Mouse (Mus musculus) right cerebral cortex, postnatal 25 days (tissue): Measurements from ENCODE around the gene Cbarp.

Source experiments
- DNase-seq: peaks from one replicate; pipeline ENCODE4 v3.0.0; 2022

Gene Cbarp

DNA sequence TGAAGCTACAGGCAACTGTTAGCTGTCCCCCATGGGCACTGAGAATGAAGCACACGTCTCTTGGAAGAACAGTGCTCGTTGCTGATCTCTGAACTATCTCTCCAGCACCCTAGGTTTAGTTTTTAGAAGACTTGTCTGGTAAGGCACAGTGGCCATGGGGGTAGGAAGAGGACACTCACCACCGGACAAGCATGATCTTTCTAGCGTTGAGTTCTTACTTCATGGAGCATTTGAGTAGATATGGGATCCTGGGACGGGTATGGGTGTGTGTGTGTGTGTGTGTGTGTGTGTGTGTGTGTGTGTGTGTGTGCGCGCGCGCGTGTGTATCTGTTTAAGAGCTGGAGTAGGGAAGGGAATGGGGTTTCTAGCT is at the start of gene Cbarp:
Cbarp (minus strand) TSS at position 170 of the 370 bp plus-strand sequence.
- no peak for DNase-seq

DNA sequence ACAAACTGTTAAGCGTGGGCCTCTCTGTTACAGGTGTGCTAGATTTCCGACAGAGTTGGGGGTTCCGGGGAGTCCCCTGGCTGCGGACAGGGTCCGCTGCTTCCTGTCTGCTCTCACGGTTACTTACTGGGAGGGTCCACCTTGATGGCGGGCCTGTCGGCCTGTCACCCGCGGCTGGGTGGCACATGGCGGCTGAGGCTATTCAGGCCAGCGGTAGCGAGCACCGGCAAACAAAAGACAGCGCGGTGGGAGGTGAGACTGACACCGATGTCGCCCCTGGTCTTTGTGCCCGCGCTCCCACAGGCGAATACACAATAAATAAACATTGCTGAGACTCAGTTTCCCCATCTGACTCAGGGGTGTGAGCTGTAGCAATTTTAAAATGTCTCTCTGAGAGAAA is 49.4 kb upstream of the Cbarp start:
- no peak for DNase-seq

DNA sequence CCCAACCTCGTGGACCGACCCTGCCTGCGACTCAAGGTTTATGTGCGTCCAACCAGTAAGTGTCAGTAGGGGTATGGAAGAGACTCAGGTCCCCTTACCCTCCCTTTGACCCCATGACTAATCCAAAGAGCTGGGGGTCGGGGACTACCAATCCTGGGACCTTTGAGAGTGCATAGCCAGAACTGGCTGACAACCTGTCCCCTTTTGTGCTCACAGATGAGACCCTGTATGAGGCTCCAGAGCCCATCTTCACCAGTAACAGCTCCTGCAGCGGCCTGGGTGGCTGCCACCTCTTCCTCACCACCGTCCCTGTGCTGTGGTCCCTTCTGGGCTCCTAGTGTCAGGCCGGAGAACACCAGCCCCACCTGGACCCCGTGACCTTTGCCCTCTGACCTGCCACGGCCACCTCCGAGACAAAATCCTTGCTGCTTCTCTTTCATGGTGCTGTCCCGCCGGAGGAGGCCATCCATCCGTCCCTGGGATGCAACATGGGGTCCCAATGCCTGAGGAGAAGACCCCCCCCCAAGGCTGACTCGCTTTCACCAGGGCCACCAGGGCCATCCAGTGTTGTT is 47.9 kb upstream of the Cbarp start:
- no peak for DNase-seq

DNA sequence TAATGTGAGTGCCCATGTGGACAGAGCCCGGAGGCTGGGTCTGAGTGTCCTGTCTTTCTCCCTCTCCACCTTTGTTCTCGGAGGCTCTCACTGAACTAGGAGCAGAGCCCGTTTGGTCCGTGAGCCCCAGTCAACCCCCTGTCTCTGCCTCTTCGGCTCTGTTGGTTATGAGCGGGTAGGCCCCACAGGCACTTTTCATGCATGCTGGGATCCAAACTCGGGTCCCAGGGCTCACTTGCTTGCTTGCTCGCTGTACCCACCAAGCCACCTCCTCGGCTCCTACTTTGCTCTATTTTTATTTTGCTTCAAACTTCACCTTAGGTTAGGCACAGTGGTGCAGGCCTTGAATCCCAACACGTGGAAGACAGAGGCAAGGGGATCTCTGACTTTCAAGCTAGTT is 47.1 kb upstream of the Cbarp start:
- no peak for DNase-seq

DNA sequence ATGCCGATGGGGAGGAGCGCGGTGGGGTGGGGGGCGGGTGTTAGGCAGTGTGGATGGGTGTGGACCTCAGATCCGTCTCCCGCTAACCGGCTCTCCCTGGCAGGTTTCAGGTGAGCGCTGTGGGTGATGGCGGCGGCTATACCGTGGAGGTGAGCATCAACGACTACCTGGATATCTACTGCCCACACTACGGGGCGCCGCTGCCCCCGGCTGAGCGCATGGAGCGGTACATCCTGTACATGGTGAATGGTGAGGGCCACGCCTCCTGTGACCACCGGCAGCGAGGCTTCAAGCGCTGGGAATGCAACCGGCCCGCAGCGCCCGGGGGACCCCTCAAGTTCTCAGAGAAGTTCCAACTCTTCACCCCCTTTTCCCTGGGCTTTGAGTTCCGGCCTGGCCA is 46.0 kb upstream of the Cbarp start:
- no peak for DNase-seq

DNA sequence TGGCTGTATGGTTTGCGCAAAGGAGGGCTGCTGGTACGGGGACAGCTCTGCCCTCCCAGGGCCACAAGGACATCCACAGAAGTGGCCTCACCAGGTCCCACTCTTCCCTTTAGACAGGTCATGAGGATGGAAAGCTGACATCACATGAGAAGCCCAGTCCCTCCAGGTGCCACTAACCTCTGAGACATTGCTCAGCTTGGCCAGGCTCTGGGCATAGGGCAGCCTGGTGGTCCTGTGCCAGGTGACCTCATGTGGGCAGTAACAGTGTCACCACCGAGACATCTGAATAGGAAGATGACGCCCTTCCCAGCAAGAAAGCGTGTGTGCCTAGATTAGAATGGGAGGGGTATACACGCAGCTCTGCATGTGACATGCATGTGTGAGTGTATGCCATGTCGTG is 41.9 kb upstream of the Cbarp start:
- DNase-seq, result no peak

DNA sequence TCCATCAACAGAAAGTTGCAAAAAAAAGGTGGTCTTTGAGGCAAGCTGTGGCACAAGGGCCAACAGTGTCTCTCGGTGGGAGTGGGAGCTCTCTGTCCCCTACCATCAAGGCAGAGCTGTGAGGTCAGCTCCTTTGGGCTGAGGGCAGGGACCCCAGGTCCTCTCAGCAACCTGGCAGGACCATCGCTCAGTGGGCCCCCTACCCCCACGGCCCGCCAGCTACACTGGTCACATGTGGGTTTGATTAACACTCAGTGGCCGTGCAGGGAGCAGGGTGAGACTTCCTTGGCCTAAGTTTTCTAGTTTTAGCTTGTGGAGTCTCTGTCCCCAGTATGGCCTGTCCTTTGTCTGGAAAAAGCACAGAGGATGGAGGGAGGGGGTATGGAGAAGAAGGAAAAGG is 40.2 kb upstream of the Cbarp start:
- no peak for DNase-seq

DNA sequence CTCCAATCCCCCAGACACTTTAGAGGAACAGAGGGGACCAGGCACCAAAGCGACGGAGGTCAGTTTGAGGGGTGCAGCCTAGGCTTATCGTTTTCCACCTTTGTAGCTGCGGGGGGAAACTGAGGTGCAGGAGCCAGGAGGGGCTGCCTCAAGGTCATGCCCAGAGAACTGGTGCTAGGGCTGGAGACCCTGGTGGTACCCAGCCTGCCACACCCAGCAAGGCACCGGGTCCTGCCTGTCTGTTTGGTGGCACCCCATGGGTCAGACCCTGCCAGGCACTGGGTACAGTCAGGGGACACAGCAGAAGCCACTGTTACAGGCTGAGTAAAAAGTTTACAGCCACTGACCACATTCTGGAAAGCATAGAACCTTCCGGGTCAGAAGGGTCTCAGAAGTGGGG is 39.7 kb upstream of the Cbarp start:
- no peak for DNase-seq

DNA sequence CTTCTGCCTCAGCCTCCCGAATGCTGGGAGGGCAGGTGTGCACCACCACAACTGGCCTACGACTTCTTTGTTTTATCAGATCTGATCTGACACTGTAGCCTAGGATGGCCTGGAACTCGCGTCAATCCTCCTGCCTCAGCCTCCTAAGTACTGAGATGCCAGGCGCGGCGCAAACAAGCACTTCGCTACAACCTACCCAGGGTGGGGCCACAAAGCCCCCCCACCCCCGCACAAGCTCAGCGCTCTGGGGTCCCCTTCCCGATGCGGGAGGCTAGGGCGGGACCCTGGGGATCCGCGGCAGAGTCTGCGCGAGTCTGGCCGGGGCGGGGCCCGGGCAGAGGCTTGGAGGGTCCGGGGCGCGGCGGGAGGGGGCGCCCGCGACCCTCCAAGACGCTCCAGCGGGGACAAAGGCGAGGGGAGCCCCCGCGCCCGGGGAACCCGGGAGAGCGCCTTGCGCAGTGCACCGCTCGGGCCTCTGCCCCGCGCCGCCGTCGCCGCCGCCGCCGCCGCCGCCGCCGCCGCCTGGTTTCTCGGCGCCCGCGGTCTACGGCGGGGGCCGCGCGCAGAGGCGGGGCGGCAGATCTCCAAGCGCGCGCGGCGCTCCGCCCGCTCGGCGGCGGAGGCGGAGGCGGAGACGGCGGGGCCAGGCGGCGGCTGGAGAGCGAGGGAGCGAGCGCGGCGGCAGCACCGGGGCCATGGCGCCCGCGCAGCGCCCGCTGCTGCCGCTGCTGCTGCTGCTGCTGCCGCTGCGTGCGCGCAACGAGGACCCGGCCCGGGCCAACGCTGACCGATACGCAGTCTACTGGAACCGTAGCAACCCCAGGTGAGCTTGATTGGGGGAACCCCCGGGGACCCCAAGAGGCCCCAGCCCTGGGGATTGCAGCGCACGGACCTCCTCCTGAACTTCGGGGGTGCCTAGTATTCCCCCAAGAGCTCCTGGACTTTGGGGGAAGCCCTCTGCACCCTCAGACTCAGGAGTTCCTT is 38.7 kb upstream of the Cbarp start, which contains the start of gene Efna2:
Efna2 (plus strand) TSS at position 415 of the 984 bp plus-strand sequence.
- peak; percentile 72 for DNase-seq

DNA sequence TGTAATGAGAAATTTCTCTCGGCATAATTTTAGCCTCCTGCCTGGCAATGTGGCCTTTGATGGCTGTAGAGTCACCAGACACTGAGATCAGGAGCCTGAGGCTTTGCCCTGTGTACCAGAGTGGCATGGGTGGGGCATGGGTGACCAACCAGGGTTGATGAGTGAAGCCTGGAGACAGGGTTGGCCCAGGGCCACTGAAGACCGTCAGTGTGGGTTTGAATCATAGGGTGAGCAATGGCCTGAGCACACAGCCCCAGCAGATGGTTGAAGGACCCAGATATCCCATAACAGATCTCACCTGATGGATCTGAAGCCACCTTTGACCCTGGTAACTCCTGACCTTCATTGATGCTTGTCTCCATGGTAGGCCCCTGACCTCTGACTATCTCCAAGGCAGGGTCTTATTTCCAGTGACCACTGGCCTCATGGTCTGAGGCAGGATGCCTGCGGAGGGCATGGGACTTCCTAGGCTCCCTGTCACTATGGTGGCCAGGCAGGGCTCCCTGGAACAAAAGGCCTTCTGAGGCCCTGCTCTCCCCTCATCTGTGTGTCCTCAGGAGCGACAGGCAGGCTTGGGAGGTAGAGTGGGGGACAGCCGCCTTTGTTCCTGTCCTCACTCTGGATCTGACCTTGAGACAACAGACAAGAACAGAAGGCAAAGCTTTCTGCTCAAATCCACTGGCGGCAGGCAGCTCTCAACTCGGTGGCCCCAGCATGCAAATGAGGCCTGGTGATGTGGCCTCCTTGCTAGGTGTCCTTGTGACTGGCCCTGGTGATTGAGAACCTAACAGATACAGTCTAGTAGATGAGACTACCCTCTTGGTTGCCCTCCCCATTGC is 37.0 kb upstream of the Cbarp start:
- DNase-seq, result no peak

DNA sequence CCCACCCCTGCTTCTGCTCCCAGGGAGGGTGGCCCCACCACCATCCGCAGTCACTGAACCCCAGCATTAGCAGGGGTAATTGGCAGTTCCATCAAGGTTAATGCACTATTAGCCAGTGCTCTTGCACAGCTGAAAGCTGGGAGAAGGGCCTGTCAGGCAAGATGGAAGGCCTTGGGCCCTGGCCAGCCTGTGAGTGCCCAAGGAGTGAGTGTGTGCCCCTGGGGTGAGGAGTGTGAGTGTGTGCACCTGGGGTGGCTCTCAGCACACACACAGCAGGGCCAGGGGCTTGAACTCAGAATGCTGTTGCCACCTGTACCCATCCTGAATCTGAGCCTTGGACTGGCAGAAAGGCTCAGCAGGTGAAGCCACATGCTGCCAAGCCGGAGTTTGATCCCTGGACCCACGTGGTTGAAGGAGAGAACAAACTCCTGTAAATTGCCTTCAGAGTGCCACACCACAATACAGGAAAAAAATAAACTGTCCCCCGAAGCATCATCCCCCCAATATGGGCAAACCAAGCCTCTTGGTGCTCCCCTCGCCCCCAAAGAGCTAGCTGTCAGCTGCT is 35.7 kb upstream of the Cbarp start:
- DNase-seq, result no peak

DNA sequence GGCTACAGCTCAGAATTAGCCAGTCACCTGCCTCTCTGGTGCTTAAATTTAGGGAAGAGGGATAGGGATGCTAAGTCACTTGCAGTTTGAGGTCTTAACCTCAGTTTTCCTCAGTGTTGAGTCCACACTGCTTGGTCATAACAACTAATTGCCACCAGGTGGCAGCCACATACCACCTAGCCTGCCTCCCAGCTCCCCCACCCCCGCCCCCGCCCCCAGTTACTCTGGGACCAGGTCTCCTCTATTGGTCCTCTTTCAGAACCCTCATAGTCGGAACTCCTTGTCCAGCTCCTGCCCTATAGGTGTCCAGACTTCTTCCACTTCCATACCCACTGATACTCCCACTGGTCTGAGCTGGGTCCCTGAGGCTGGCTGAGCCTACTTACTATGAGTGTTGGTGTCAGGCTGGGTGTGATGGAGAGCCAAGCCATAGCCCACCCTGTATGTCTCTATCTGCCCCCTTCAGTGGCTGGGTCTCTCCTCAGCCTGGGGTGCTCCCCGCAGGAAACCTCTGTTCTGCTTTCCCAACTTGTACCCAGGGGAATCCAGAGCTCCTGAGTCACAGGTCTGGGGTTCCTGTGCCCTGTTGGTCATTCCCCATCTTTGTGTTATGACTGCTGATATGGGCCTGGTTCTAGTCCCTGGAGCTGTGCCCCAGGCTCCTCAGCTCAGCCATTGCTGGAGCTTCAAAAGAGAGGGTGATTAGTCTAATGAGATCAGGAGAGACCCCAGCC is 35.1 kb upstream of the Cbarp start:
- no peak for DNase-seq

DNA sequence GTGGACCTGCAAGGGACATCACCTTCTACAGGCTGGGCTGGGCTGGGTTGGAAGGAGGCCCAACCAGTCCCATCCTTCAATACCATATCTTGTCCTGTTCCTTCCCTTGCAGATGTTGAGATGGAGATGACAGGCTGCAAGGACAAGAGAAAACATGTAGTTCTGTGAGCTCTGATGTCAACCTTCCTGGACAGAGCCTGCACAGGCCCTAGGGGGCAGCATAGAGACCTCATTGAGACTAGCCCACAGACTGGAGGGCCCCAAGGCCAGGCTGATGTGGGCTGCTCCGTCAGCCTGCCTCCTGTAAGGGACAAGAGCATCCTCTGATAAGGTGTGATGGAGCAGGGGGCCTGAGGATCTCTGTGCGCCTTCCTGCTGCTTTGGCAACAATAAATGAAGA is 34.1 kb upstream of the Cbarp start:
- no peak for DNase-seq

DNA sequence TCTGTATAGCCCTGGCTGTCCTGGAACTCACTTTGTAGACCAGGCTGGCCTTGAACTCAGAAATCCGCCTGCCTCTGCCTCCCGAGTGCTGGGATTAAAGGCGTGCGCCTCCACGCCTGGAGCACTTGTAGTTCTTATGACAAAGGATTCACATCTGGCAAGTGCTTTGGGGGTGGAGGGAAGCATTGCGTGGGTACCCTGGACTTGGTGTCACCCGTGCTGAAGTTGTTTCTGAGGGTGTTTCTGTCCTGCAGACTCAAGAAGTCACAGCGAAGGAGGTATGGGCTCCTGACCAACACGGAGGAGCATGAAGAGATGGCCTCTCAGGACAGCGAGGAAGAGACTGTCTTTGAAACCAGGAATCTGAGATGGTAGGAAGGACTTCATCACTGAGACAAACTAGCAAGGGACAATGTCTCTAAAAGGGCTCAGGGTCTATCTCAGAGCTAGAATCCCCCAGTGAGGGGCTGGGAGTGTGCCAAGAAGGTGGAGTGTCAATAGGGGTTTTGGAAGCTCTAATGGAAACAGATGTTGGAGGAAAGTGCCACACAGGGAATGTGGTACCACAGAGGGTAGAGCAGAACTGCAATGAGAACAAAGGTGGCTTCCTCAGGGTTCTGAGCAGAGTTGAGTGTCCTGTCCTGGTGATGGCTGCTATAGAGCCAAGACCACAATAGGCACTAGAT is 33.5 kb upstream of the Cbarp start:
- no peak for DNase-seq

DNA sequence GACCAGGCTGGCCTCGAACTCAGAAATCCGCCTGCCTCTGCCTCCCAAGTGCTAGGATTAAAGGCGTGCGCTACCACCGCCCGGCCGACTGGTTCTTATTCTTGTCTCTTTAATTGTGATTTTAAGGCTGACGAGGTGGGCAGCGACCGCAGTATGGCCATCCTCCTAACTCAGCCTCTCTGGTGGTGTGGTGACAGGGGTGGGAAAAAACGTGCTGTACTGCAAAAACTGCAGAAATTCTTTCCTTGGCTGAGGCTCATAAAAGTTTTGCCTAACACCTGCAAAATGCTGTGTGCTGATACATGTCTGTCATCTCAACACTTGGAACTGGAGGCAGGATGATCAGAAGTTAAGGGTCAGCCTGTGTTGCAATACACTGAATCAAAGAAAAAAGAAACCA is 32.7 kb upstream of the Cbarp start:
- DNase-seq, result no peak

DNA sequence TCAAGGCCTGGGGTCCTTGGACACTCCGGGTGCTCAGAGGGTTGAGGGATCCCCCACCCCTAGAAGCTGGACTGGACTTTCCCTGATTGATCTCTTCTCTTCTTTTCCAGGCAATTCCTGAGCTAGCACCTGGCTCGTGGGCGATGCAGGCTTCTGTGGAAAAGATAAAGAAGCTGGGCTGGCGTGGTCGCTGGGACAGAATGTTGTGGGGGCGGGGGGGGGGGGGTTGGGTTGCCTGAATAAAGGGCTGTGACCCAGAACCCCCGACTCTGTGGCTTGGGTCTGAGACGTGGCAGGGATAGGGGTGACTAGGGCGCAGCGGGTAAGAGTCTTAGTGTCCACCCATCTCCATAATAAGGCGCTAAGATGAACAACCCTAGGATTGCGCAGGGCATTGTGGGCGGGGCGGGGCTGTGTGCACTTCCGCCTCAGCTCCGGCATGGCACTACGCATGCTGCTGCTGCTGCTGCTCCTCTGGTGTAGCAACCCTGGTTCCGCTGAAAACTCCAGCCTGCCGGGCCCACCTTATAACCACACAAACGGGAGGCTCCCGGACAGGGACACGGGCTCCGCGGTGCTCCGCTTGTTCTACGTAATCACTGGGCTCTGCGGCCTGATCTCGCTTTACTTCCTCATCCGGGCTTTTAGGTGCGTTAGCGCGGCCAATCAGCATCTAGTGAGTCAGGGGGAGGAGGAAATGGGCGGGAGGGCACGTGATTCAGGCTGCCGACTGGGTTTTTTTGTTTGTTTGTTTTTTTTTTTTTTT is 32.1 kb upstream of the Cbarp start, which contains the start of gene 1600002K03Rik:
1600002K03Rik (plus strand) TSS at position 418 of the 766 bp plus-strand sequence.
- peak; percentile 91 for DNase-seq

DNA sequence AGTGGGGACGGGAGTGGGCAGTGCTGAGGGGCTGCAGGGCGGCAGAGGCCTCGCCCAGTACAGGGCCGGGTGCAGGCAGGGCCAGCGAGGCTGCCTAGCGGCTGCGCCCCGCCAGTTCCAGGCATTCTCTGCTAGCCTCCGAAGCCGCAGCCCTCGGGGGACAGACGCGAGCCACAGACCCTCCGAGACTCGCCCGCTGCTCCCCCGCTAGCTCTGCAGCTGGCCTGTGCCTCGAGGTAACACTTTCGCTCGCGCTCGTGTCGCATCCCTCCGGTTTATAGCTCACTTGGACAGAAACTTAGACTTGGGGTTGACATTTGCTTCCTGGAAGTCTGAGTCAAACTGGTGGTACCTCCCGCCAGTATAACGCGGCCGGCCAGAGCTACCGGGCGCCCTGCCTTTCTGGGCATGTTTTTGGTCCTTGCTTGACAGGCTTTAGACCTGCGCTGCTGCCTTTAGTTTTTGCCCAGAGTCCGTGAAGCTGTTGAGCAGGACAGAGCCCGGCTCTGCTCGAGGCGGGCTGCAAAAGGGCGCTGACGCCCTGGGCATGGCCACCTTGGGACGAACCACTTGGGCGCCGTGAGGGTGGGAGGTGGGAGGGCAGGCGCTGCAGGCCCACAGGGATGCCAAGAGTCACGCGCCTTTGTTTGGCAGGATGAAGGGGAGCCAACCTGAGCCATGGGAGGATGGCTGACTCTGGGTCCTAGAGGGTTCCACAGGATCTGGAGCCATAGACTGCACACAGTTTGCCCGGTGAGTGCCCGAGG is 31.3 kb upstream of the Cbarp start:
- no peak for DNase-seq

DNA sequence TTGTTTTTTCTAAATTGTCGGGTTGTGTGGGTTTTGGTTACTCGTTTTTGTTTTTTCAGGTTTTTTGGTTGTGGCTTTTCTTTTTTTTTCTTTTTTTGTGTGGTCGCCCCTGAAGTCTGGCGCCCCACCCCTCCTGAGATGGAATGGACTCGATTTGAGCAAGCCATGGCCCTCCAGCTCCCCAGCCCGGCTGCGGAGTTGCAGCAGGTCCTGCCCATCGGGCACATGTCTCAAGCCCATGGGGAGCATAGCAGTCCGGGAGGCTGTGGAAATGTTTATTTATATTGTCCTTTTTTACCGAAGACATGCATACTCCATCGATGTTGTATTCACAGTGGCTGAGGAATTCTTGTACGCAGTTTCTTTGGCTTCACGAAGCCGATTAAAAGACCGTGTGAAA is 30.6 kb upstream of the Cbarp start:
- no peak for DNase-seq

DNA sequence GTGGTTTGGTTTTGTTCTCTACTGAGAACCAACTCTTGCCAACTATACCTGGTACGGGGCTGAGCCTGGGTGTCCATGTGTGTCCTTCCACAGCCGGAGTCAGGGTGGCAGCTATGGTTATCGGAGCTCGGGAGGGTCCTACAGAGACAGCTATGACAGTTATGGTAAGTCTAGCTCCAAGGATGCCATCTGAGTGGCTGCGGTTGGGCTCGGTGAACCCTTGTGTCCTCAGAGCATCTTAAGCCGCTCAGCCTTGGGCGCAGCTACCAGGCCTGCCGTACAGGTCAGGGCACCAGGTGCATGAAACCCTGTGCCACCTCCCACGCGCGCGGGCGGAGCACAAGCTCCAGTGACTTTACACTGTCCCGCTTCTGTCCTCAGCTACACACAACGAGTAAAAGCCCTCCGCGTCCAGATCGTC is 30.0 kb upstream of the Cbarp start:
- DNase-seq, result no peak

DNA sequence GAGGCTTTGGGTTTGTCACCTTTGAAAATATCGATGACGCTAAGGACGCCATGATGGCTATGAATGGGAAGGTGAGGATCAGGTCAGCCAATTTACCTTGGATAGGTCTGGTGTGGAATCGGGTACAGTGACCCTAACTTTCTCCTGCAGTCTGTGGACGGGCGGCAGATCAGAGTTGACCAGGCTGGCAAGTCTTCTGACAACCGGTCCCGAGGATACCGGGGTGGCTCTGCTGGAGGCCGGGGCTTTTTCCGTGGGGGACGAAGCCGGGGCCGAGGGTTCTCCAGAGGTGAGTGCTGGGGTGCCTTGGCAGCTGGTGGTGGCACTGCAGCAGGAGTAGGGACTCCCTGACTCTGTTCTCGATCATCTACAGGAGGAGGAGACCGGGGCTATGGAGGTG is 29.4 kb upstream of the Cbarp start:
- no peak for DNase-seq
